Mouse (Mus musculus): Measurements from ENCODE around the gene Lrrc57. TPM values are rescaled to one million over a fixed set of nuclear protein-coding genes. Genes with fewer than 3 reads are reported as not detected.
"Not testable (repeated sequence)": the region's sequence is repeated elsewhere in the genome, so short reads cannot be mapped to it uniquely, and the experiment has no call there.

Gene Lrrc57
- total RNA-seq, 2 experiments from 2014 or later = 13.7 to 14.0 TPM

GRCm38 (mm10) chr2:120599506-120599905 lies 9.8 kb downstream of the Lrrc57 start:
- no peak for DNase-seq

GRCm38 (mm10) chr2:120597734-120598133 lies 11.6 kb downstream of the Lrrc57 start:
- DNase-seq = no peak

- no peak for DNase-seq
These were observed 17.1 kb downstream of the Lrrc57 start for GRCm38 (mm10) chr2:120592227-120592626.

GRCm38 (mm10) chr2:120589759-120590158 lies 19.6 kb downstream of the Lrrc57 start:
- no peak for DNase-seq

GRCm38 (mm10) chr2:120578286-120578685 lies 31.0 kb downstream of the Lrrc57 start:
- DNase-seq = no peak

GRCm38 (mm10) chr2:120577799-120578198 lies 31.5 kb downstream of the Lrrc57 start:
- DNase-seq = no peak

- DNase-seq = no peak
These were observed 33.3 kb downstream of the Lrrc57 start for GRCm38 (mm10) chr2:120575978-120576377.

GRCm38 (mm10) chr2:120575121-120575520 lies 34.2 kb downstream of the Lrrc57 start:
- no peak for DNase-seq

- not testable (repeated sequence) for DNase-seq
These were observed 37.2 kb downstream of the Lrrc57 start for GRCm38 (mm10) chr2:120572161-120572560.

- no peak for DNase-seq
These were observed 38.2 kb downstream of the Lrrc57 start for GRCm38 (mm10) chr2:120571081-120571480.

GRCm38 (mm10) chr2:120567798-120568320 lies 41.5 kb downstream of the Lrrc57 start:
- no peak for DNase-seq

- DNase-seq = peak; percentile 96
These were observed 42.2 kb downstream of the Lrrc57 start, which contains the start of gene Snap23 for GRCm38 (mm10) chr2:120566886-120567797. Snap23 (plus strand) TSS chr2:120567671.

GRCm38 (mm10) chr2:120565363-120565762 lies 44.0 kb downstream of the Lrrc57 start:
- DNase-seq = no peak

- not testable (repeated sequence) for DNase-seq
These were observed 44.7 kb downstream of the Lrrc57 start for GRCm38 (mm10) chr2:120564548-120565188.

GRCm38 (mm10) chr2:120563235-120563990 lies 45.9 kb downstream of the Lrrc57 start, which contains the start of gene Zfp106:
Zfp106 (minus strand) TSS chr2:120563843.
- peak; percentile 88 for DNase-seq

- DNase-seq = no peak
These were observed 46.5 kb downstream of the Lrrc57 start for GRCm38 (mm10) chr2:120562859-120563234.

- no peak for DNase-seq
These were observed 47.8 kb downstream of the Lrrc57 start for GRCm38 (mm10) chr2:120561524-120561923.

GRCm38 (mm10) chr2:120558813-120559212 lies 50.5 kb downstream of the Lrrc57 start:
- no peak for DNase-seq

- no peak for DNase-seq
These were observed 52.5 kb downstream of the Lrrc57 start for GRCm38 (mm10) chr2:120556868-120557267.
